Mouse (Mus musculus) E14TG2a.4 (cell line): ENCODE measurements around the gene Olfr745.

Experiments
- CTCF ChIP-seq: conservative IDR thresholded peaks from 2 replicates; pipeline ENCODE4 v1.5.1; 2014; ENCODE audit warnings: low read length
- NANOG ChIP-seq: IDR thresholded peaks from 2 replicates; pipeline ENCODE4 v1.6.1; 2014; ENCODE audit warnings: borderline replicate concordance, low read length, mixed read lengths

- no peak for TF ChIP-seq CTCF
- no peak for TF ChIP-seq NANOG
Measured at GRCm38 (mm10) chr14:50614579-50614978, 24.6 kb upstream of the Olfr745 start, which contains the start of gene Olfr744.
